Mouse (Mus musculus) B cell, adult 2 months (primary cell): ENCODE results near the gene Ndel1.

Experiments used
- DNase-seq, 2 experiments: peaks; one replicate each; pipeline ENCODE4 v3.0.0; 2022

Ndel1 gene

GRCm38 (mm10) chr11:68871748-68872147, at the start of gene Ndel1:
Gene Ndel1, minus strand, starts transcription at chr11:68871858.
- no peak for DNase-seq

- DNase-seq = no peak
Observed at GRCm38 (mm10) chr11:68914566-68914965, 42.9 kb upstream of the Ndel1 start.

GRCm38 (mm10) chr11:68911531-68912177, 40.0 kb upstream of the Ndel1 start:
- DNase-seq = no peak

GRCm38 (mm10) chr11:68908846-68909503, 37.3 kb upstream of the Ndel1 start:
- no peak for DNase-seq

GRCm38 (mm10) chr11:68907251-68907650, 35.6 kb upstream of the Ndel1 start:
- no peak for DNase-seq

- DNase-seq = no peak
Observed at GRCm38 (mm10) chr11:68906461-68906790, 34.8 kb upstream of the Ndel1 start.

- DNase-seq = no peak
Observed at GRCm38 (mm10) chr11:68905665-68906460, 34.2 kb upstream of the Ndel1 start.

- no peak for DNase-seq
Observed at GRCm38 (mm10) chr11:68905138-68905531, 33.5 kb upstream of the Ndel1 start.

GRCm38 (mm10) chr11:68904375-68905137, 32.9 kb upstream of the Ndel1 start:
- peak; percentile 79 to 82 for DNase-seq

GRCm38 (mm10) chr11:68903775-68904174, 32.1 kb upstream of the Ndel1 start:
- DNase-seq = no peak

- DNase-seq = no peak
Observed at GRCm38 (mm10) chr11:68902823-68903222, 31.2 kb upstream of the Ndel1 start.

- no peak for DNase-seq
Observed at GRCm38 (mm10) chr11:68902367-68902766, 30.7 kb upstream of the Ndel1 start.

GRCm38 (mm10) chr11:68902047-68902364, 30.3 kb upstream of the Ndel1 start:
- DNase-seq = no peak

GRCm38 (mm10) chr11:68901351-68902046, 29.8 kb upstream of the Ndel1 start, which contains the start of gene Rpl26:
Gene Rpl26, plus strand, starts transcription at chr11:68901583.
- DNase-seq = peak; percentile 98 to 99

GRCm38 (mm10) chr11:68900519-68901350, 29.1 kb upstream of the Ndel1 start:
- no peak for DNase-seq

GRCm38 (mm10) chr11:68899815-68900214, 28.2 kb upstream of the Ndel1 start:
- no peak for DNase-seq

- DNase-seq = no peak
Observed at GRCm38 (mm10) chr11:68898790-68899189, 27.1 kb upstream of the Ndel1 start.

GRCm38 (mm10) chr11:68897838-68898237, 26.2 kb upstream of the Ndel1 start:
- DNase-seq = no peak

GRCm38 (mm10) chr11:68897120-68897519, 25.5 kb upstream of the Ndel1 start:
- DNase-seq = peak; percentile 64 to 70

GRCm38 (mm10) chr11:68896247-68896646, 24.6 kb upstream of the Ndel1 start:
- no peak for DNase-seq

GRCm38 (mm10) chr11:68893911-68894464, 22.3 kb upstream of the Ndel1 start:
- DNase-seq = no peak
